Mouse (Mus musculus) embryonic fibroblast, embryonic 13.5 days (primary cell): Measurements from ENCODE around the gene Olfr802.

ENCODE experiments used
- CTCF ChIP-seq: IDR thresholded peaks from 2 replicates; pipeline ENCODE4 v1.5.1; 2011; ENCODE audit warnings: mild to moderate bottlenecking, control low read depth, low read length, moderate library complexity, borderline replicate concordance; ENCODE audit not compliant: insufficient read depth
- POLR2A ChIP-seq: IDR thresholded peaks from 2 replicates; pipeline ENCODE4 v1.6.1; 2011; ENCODE audit warnings: low read depth, mild to moderate bottlenecking, control low read depth, low read length, moderate library complexity

DNA sequence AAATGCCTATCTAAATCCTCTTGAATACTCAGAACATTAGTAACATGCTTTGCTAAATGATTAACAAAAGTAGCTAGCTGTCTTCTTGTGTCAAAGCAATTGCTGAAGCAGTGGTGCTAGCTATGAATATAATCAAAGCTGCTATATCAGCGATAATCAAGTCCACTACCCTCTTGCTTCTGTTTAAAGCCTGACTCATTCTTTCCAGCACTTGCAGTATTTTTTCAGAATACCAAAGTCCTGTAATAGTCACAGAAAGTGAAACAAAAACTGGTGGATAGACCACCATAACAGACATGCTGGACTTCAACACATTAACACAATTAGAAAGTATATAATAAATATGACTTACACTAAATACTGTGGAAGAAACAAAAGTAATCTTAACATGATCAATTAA is 36.2 kb downstream of the Olfr802 start:
- TF ChIP-seq POLR2A (no peak), CTCF (no peak)
